Mouse (Mus musculus): ENCODE measurements around the gene Zfyve1. TPM values are rescaled to one million over a fixed set of nuclear protein-coding genes. Genes with fewer than 3 reads are reported as not detected.

Zfyve1 gene
- polyA plus RNA-seq, 1 experiment from 2014 or later = 14.7 TPM

DNA sequence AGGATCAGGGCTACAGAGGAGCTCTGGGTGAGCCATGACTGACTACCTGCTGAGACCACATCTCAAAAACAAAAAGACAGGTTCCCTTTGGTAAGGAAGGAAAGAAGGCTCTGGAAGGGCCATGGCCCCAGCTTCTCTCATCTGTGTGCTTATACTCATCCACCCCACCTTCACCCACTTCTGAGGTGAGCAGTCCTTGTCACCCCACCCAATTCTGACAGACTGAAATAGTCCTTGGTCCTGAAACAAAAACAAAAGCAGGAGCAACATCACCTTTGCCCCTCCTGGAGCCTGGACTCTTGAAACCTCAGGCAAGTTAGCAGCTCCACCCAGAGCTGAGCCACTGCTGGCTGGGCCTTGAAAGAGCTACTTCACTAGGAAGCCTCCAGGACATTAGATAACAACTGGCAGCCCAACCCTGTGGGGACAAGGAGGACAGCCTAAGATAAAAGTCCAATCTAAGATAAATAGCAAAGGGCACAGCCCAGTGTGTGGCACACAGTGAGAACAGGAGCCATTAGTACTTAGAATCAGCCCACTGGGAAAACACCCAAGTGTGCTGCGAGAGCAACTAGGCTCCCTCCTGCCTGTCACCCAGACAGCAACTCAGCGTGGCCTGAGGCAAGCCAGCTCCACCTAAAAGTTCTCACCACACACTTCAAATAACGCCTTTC lies 18.0 kb downstream of the Zfyve1 start:
- TF ChIP-seq CTCF (IDR thresholded peaks at IDR 0.05; ENCODE audit: low read depth) = no peak
- Histone ChIP-seq H3K9me3 (ENCODE audit: low read depth, low read length) (no peaks in the 10 kb centered on the region), H3K4me3 (ENCODE audit: low read depth, low read length) (no peak overlapping the region), H3K4me2 (no peak overlapping the region), H3K27ac (ENCODE audit: low read depth) (0 out of 2 replicates have a peak overlapping the region, but pooled peaks have one; percentile 39), H3K36me3 (ENCODE audit: insufficient read depth) (peaks cover 28% of the 10 kb centered on the region), H3K27me3 (ENCODE audit: insufficient read depth, low read length) (no peaks in the 10 kb centered on the region), H3K9ac (no peak overlapping the region; the same call in 1 of the 2 replicates), H3K4me1 (ENCODE audit: insufficient read depth) (no peaks in the 10 kb centered on the region)
- DNase-seq = no peak
- no peak for ATAC-seq (ENCODE audit: insufficient read depth)
- 29% methylated on average over 3 of the region's 3 CpGs for WGBS

DNA sequence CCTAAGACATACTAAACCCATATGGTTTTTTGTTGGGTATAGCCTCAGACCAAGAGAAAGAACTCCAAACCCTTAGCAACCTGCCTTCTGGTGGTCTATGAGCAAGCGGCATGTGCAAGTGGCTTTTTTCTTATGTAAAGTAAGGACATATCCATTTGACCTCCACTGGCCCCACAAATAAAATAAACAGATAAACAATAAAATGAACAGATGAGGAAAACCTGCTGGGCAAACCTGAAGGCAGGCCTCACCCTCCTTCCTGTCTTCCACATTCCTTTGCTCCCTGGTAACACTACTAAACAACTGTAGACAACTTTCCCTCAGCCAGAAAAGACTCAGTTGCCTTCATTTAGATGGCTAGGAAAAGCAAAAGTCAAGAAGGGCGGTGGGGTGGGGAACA lies 18.7 kb downstream of the Zfyve1 start:
- 78% methylated on average over 2 of the region's 2 CpGs for WGBS
- DNase-seq = no peak
- ATAC-seq (ENCODE audit: insufficient read depth) = no peak
- no peak overlapping the region for H3K4me2 ChIP-seq
- no peaks in the 10 kb centered on the region for H3K9me3 ChIP-seq (ENCODE audit: low read depth, low read length)
- H3K9ac ChIP-seq = no peak overlapping the region
- H3K36me3 ChIP-seq (ENCODE audit: insufficient read depth) = peaks cover 27% of the 10 kb centered on the region
- H3K4me3 ChIP-seq (ENCODE audit: low read depth, low read length) = no peak overlapping the region
- no peaks in the 10 kb centered on the region for H3K27me3 ChIP-seq (ENCODE audit: insufficient read depth, low read length)
- no peaks in the 10 kb centered on the region for H3K4me1 ChIP-seq (ENCODE audit: insufficient read depth)
- TF ChIP-seq CTCF (IDR thresholded peaks at IDR 0.05; ENCODE audit: low read depth) = no peak
- H3K27ac ChIP-seq (ENCODE audit: low read depth) = no peak overlapping the region

DNA sequence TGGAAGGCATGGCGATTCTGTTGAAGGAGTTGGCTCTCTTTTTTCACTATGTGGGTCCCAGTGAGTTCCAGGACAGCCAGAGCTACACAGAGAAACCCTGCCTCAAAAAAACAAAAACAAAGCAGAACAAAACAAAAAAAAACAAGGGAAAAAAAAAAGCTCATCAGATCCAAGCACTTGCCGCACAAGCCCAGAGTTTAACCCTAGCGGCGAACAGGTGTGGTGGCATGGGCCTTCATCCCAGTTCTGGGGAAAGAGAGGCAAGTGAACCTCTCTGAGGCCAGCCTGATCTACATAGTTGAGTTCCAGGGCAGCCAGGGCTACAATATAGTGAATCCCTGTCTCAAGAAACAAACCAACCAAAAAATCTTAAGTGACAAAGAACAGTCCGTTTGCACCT lies 19.6 kb downstream of the Zfyve1 start:
- Histone ChIP-seq H3K36me3 (ENCODE audit: insufficient read depth) (peaks cover 31% of the 10 kb centered on the region), H3K9ac (no peak overlapping the region)

DNA sequence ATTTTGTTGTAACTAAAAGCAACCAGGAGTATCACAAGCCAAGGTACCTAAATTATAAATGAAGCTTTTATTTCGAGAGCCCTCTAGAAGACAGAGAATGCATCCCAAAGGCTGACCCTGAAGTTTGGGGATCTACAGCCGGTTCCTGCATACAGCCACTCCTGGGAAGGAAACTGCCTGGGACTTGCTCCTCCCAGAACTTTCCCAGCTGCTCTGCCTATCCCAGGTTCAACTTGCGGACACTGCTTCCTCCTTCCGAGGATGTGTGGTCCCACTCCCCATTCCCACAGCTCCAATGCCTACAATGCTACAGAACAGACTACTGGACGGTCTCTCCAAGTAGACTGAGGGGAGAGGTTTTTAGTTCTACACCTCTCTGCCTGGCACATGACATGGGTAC lies 24.3 kb downstream of the Zfyve1 start:
- TF ChIP-seq CTCF (IDR thresholded peaks at IDR 0.05; ENCODE audit: low read depth) = no peak

More for the DNA sequence above, 19.6 kb downstream of the Zfyve1 start:
- Histone ChIP-seq H3K27me3 (ENCODE audit: insufficient read depth, low read length) (no peaks in the 10 kb centered on the region), H3K4me1 (ENCODE audit: insufficient read depth) (no peaks in the 10 kb centered on the region), H3K4me2 (no peak overlapping the region), H3K27ac (ENCODE audit: low read depth) (no peak overlapping the region), H3K4me3 (ENCODE audit: low read depth, low read length) (no peak overlapping the region), H3K9me3 (ENCODE audit: low read depth, low read length) (no peaks in the 10 kb centered on the region)
- ATAC-seq (ENCODE audit: insufficient read depth) (no peak), DNase-seq (no peak)
- whole genome bisulfite sequencing = 92% methylated on average over 5 of the region's 5 CpGs
- no peak for TF ChIP-seq CTCF (IDR thresholded peaks at IDR 0.05; ENCODE audit: low read depth)

DNA sequence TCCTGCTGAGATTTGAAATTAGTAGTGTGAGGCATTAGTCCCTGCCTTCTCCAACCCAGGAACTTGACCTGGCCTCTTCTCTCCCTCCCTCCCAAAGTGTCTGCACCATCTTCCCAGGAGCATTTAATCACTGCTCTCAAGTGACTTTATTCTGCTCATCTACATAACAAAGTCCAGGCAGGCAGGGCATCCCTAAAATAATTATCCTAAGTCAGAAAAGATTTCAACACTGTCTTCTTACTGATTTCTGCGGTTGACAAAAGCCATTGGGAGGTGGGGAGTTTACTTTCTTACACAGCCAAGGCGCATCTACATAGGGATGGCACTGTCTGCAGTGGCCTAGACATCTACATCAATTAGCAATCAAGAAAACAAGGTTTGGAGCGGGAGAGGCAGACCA lies 27.2 kb downstream of the Zfyve1 start:
- H3K9me3 ChIP-seq (ENCODE audit: low read depth, low read length) = no peaks in the 10 kb centered on the region
- peaks cover 68% of the 10 kb centered on the region for H3K36me3 ChIP-seq (ENCODE audit: insufficient read depth)
- no peaks in the 10 kb centered on the region for H3K27me3 ChIP-seq (ENCODE audit: insufficient read depth, low read length)
- ATAC-seq (ENCODE audit: insufficient read depth) (no peak), DNase-seq (no peak)
- no peak overlapping the region for H3K9ac ChIP-seq
- WGBS = 84% methylated on average over 3 of the region's 3 CpGs
- no peak overlapping the region for H3K4me3 ChIP-seq (ENCODE audit: low read depth, low read length)
- H3K4me1 ChIP-seq (ENCODE audit: insufficient read depth) = no peaks in the 10 kb centered on the region
- no peak overlapping the region for H3K27ac ChIP-seq (ENCODE audit: low read depth)
- TF ChIP-seq CTCF (IDR thresholded peaks at IDR 0.05; ENCODE audit: low read depth) = no peak
- H3K4me2 ChIP-seq = no peak overlapping the region

More for the DNA sequence above, 24.3 kb downstream of the Zfyve1 start:
- DNase-seq (no peak), ATAC-seq (ENCODE audit: insufficient read depth) (no peak)
- Histone ChIP-seq H3K4me1 (ENCODE audit: insufficient read depth) (no peaks in the 10 kb centered on the region), H3K36me3 (ENCODE audit: insufficient read depth) (peaks cover 57% of the 10 kb centered on the region), H3K27me3 (ENCODE audit: insufficient read depth, low read length) (no peaks in the 10 kb centered on the region), H3K9me3 (ENCODE audit: low read depth, low read length) (no peaks in the 10 kb centered on the region), H3K27ac (ENCODE audit: low read depth) (no peak overlapping the region), H3K9ac (no peak overlapping the region), H3K4me3 (ENCODE audit: low read depth, low read length) (no peak overlapping the region), H3K4me2 (no peak overlapping the region)
- WGBS = 76% methylated on average over 5 of the region's 5 CpGs

DNA sequence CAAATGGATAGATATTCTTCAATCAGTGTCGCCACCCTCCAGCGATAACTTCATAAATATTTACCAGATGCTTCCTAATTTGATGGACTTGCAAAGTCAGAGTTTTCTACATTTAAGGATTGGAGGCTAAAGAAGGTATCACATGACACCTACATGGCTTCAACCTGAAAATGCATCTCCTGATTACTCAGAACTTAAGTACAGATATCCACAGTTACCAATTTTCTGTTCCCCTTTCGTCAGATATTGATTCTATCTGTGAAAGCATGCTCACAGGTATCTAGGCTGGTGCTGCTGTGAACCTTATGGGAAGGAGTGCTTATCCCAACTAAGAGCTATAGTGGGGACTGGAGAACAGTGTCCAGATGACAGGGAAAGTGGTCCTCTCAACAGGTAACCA lies 34.4 kb downstream of the Zfyve1 start:
- no peak overlapping the region for H3K4me2 ChIP-seq
- no peaks in the 10 kb centered on the region for H3K27me3 ChIP-seq (ENCODE audit: insufficient read depth, low read length)
- H3K9ac ChIP-seq = no peak overlapping the region
- H3K9me3 ChIP-seq (ENCODE audit: low read depth, low read length) = no peaks in the 10 kb centered on the region
- no peak for DNase-seq
- no peak overlapping the region for H3K4me3 ChIP-seq (ENCODE audit: low read depth, low read length)
- ATAC-seq (ENCODE audit: insufficient read depth) = no peak
- no peak overlapping the region for H3K27ac ChIP-seq (ENCODE audit: low read depth)
- 83% methylated on average over 3 of the region's 3 CpGs for WGBS
- no peak for TF ChIP-seq CTCF (IDR thresholded peaks at IDR 0.05; ENCODE audit: low read depth)
- peaks cover 65% of the 10 kb centered on the region for H3K36me3 ChIP-seq (ENCODE audit: insufficient read depth)
- no peaks in the 10 kb centered on the region for H3K4me1 ChIP-seq (ENCODE audit: insufficient read depth)

DNA sequence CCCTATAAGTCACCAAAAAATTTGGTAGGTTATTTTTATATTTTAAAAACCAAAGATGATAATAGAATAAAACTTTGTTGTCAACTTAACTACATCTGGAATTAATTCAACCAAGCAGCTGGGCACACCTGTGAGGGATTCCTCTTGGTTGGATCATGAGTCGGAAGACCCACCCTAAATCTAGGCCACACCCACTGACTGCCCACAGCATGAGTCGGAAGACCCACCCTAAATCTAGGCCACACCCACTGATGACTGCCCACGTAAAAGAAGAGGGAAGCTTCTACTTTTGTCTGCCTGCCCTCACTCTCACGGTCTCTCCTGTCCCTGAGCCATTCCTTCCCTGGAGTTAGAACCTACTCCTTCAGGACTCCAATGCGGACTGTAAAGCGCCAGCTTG lies 36.8 kb downstream of the Zfyve1 start:
- H3K9me3 ChIP-seq (ENCODE audit: low read depth, low read length) = no peaks in the 10 kb centered on the region
- no peak overlapping the region for H3K4me2 ChIP-seq
- H3K4me3 ChIP-seq (ENCODE audit: low read depth, low read length) = no peak overlapping the region
- TF ChIP-seq CTCF (IDR thresholded peaks at IDR 0.05; ENCODE audit: low read depth) = no peak
- no peaks in the 10 kb centered on the region for H3K4me1 ChIP-seq (ENCODE audit: insufficient read depth)
- H3K36me3 ChIP-seq (ENCODE audit: insufficient read depth) = peaks cover 69% of the 10 kb centered on the region
- no peak overlapping the region for H3K9ac ChIP-seq
- no peaks in the 10 kb centered on the region for H3K27me3 ChIP-seq (ENCODE audit: insufficient read depth, low read length)
- DNase-seq (no peak), ATAC-seq (ENCODE audit: insufficient read depth) (no peak)
- WGBS = 76% methylated on average over 6 of the region's 6 CpGs
- H3K27ac ChIP-seq (ENCODE audit: low read depth) = no peak overlapping the region

Measured in lung, embryonic 14.5 days (tissue).